Mouse (Mus musculus): ENCODE results near the gene Chrm2.

GRCm38 (mm10) chr6:36387612-36388400, at the start of gene Chrm2:
- TF ChIP-seq CTCF (conservative IDR thresholded peaks at IDR 0.05; ENCODE audit: low read length) (no peak), NANOG (IDR thresholded peaks at IDR 0.05; ENCODE audit: borderline replicate concordance, low read length) (no peak), POU5F1 (IDR thresholded peaks at IDR 0.05; ENCODE audit: borderline replicate concordance, low read length) (no peak)

All from E14TG2a.4 (cell line).